Mouse (Mus musculus) monocyte, adult 2 months (primary cell): ENCODE results near the gene Cxcl9.
"Not testable (repeated sequence)": the region's sequence is repeated elsewhere in the genome, so short reads cannot be mapped to it uniquely, and the experiment has no call there.

Experiments used
- DNase-seq, 2 experiments: peaks; one replicate each; pipeline ENCODE4 v3.0.0; 2022; ENCODE audit warnings: low spot score in 2 of 2, low read depth in 1 of 2

Cxcl9 gene

DNA sequence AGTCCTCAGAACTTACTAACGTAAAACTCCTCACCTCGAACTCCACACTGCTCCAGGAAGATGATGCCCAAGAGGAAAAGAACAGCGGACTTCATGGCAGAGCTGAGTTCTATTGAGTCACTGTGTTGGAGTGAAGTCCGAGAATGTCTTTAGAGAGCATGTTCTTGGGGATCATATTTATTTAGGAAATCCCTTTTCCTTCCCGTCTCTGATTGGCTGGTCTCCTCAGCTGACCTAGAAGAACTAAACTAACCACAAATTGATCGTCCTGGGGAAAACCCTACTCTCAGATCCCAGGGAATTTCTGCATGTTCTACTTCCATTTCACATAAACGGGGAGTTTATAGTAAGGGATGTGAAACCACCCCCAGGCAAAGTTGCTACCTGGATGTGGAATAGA is at the start of gene Cxcl9:
Gene Cxcl9, minus strand, starts transcription at position 151 of the 400 bp plus-strand sequence.
- DNase-seq = no peak

DNA sequence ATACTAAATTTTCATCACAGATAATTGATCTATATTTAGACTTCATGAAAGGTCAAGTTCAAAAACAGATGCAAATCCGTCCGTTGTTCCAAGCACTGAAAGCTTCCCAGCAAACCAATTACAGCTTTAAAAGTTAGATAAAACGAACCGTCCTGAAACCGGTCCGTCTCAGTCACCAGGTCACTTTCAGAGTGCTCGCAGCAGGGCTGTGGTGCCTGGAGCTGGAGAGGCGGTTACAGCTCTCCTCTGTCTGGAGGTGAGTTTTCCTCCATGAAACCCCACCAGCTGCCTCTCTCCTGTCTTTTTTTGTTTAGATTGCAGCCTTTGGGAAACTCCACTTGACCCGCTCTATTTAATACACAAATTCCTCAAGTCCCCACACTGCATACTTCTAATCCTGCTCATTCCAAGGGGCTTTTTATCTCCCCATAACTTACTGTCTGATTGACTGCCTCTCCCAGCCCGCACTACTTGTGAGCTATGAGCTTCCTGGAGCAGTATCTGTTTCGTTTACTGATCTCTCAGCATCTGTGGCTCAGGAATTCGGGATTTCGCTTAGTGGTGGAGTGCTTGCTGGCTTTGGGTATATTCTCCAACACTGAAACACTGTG is 49.0 kb upstream of the Cxcl9 start:
- DNase-seq = no peak

DNA sequence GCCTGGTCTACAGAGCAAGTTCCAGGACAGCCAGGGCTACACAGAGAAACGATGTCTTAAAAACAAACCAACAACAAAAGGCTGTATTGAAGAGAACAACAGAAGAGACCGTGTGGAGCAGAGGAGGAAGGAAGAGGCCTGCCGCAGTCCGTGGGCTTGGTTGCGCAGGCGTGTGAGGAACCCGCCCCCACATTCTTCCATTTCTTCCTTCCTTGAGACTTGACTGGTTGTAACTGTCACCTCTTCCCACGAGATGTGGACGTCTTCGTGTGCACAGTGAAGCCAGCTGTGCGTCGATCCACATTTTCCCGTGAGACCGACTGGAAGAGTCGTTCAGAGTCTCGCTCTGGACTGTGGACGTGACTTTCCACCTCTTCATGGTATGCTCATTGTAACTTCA is 47.5 kb upstream of the Cxcl9 start:
- DNase-seq = no peak

DNA sequence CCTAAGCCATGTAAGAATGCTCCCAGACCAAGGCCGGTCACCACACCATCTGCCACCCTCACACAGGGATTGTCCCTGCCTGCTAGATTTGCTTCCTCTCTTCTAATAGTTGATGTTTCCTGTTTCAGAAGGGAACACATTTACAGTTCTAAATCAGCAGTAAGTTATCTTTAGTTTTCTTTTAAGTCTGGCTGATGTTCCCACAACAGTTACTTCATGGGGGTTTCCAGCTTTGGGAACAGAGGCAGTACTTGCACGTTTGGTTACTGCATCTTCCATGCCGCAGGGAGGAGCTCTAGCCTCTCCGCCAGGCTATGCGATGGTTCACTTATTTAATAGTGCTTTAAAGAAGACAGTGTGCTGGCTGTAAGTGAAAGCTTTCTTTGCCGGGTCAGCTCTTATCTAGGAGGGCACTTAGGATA is 46.9 kb upstream of the Cxcl9 start:
- peak in 1 of 2 experiments; percentile 38 for DNase-seq

DNA sequence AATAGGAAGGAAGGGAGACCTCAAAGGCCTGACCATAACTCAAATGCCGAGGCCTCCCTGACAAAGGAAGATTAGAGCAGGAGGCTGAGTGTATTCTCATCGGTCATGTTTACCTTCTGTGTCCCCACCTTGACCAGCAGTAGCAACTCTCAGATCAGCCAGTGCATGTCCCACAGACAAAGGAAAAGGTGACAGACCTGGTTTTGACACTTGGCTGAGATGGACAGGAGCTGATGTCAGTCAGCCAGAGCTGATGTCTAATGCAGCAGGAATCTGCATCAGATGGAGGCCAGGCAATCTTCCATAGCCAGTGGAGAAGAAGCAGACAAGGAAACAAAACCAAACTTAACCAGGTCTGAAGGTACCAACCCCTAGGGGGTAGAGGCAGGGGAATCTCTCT is 44.7 kb upstream of the Cxcl9 start:
- DNase-seq = no peak

DNA sequence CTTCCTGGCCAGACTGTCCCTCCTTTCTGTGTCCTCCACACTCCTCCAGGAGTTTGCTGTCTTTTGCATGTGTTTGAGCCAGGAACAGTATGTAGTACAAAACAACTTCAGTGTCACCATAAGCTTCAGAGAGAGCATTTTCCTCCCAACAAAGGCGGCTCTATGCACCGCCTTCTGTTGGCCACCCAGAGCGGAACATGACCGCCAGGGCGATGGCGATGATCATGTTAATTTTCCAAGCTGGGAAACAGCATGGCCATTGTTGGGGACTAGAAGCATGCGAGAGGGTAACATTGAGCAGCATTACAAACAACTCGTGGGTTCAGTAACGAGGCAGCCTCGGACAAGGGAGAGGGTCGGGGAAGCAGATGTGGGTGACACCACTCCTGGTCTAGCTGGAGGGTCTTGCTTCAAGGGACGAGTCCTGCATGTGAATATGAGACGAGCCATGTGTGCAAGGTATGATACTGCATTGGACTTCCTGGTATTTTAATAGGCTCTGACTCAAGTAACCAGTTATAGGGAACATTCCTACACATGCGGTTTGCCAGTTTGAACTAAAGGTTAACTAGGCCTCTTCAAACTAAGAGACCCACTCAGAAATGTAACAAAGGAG is 43.6 kb upstream of the Cxcl9 start:
- DNase-seq = no peak

DNA sequence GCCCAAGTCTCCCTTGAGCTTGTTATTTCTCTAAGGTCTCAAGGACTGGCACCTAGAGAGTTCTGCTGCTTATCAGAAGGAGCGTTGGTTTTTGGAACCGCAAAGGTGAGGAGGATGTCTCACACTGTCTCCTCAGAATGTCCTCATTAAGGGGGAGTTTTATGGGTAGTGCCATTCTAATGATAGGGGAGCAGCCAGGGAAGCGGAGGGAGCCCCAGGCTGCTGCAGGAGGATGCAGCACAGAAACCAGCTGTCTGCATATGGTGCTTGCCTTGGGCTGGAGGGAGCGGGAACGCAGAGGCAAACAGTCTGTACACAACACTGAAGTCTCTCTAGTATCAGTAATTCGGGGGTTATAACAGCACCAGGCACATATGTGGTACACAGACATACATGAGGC is 43.0 kb upstream of the Cxcl9 start:
- DNase-seq = no peak

DNA sequence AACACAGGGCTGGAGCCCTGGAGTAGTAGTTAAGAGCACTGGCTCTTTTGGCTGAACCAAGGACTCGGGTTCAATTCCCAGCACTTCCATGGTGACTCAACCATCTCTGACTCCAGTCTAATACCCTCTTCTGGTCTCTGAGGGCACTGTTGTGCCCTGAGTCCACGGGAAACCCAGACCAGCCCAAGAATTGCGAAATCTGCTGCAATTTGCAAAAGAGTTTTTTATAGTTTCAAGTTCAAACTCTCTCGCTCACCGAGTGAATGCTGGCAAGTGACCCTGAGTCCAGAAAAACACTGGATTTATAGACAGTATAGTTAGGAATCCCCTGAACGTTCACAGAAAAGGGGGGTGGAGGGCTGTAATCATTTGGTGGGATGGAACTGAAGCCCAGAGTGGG is 42.5 kb upstream of the Cxcl9 start:
- DNase-seq = no peak

DNA sequence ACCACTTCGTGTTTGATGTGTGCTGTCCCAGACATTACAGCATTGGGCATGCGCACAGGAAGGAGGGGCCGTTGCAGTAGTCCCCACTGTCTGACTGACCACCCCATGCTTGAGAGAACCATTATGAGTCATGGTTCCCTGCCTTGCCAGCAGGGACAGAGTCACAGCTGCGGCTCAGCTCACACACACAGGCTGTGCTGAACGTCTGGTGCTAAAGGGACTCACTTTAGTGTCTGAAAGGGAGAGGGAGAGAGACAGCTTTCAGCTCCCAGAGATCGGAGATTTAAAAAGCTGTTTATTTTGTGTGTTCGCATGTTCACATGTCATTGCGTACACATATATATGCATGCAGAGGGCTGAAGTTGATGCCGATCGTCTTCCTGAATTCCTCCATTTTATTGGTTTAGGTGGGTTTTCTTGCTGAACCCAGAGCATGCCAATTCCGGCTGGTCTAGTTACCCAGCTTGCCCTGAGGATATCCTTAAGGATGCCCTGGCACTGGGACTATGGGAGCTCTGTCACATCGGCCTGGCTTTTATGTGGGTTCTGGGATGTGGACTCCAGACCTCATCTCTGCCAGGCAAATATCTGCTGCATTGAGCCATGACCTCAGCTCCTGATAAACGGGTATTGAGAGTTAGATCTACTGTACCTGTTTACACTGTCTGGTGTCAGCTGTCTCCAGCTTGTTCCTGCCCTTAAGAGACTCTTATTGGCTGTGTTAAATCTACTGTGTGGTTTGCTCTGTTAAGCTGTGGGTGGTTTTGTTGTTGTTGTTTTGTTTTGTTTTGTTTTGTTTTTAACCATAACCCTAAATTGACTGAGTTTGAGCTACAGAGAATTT is 41.5 kb upstream of the Cxcl9 start:
- DNase-seq = no peak

DNA sequence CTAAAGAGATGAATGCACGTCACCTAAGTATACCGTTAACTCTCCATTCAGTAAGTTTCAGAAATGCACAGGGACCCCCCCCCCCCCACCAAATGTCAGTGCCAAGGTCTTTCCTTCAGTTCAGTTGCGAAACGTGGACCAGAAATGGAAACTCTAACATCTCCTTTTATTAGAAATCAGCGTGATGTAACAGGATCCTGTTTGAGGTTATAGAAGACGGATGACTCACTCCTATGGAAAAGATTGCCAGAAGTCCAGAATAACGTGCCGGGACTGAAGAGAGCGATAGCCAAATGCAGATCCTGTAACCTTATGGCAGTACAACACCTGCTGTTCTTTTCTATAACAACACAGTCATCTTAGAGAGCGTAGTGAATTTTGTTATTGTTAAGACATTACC is 40.5 kb upstream of the Cxcl9 start:
- no peak for DNase-seq

DNA sequence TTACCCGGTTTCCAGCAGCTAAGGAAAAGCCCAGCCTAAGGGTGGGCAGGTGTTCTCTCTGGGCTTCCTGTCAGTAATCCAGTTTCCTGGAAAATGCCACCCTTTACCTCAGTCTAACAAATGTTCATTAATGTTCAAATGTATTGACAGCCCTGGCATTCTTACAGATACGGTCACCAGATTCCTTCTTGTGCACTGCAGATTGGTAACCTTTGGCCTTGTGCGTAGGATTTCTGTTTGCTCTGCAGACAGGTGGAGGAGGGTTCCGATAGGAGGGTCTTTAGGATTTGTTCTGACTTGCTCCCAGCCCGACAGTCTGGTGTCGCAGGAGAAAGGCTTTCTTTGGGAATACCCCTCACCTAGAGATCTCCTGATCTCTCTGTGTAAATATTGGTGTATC is 38.7 kb upstream of the Cxcl9 start:
- DNase-seq = no peak

DNA sequence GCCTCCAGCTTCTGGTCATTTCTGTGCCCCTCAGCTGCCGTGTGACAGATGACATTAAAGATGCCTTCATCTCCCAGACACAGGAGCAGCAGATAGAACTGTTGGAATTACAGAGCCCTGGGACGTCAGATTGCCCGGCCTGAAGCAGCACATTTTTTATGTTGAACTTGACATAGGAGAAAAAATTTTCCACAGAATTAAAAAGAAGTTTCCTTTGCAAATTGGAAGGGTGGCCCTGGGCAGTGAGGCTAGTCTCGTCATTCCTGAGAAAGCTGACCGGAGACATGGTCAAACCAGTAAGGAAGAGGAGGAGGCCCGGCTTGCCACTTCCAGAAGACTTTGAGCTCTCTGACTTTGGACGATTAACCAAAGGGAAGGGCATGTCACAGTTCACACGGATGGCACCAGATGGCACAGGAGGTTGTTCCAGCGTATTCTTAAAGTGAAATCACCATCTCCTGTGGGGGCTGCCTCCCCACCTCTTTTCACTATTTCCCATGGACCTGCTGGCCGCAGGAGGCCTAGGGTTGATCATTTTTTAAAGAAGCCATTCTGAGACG is 37.3 kb upstream of the Cxcl9 start:
- no peak for DNase-seq

DNA sequence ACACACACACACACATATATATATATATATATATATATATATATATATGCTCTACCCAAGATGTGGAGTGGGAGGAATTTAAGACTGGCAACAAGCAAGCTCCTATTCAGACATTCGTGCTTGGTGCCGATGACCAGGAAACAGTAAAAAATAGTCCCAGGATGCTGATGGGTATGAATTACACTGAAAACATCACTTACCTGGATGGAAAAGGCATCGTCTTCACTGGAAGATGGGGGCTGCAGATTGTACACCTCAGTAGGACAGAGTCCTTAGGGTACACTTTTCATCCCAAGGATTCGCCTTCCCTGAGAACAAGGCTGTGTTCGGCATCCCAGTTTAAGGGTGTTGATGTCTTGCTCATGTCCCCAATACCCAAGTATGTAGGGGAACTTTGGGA is 36.1 kb upstream of the Cxcl9 start:
- DNase-seq = no peak

DNA sequence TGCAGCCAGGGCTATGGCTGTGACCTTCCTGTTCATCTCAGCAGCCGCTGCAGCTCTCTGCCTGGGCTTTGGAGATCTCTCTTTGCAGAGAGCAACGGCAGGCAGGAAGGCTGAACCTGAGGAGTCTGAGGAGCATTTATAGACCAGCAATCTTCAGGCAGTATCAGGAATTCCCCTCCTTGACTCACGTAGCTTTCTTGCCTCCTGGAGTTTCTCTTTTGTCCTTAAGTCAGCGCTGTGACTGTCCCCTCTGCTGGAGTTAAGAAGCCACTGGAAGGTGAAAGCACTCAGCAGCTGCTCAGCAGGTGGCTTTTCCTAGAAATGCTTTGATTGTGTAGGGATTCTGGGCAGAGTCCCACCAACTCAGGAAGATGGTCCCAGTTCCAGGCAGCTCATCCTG is 35.3 kb upstream of the Cxcl9 start:
- DNase-seq = no peak

DNA sequence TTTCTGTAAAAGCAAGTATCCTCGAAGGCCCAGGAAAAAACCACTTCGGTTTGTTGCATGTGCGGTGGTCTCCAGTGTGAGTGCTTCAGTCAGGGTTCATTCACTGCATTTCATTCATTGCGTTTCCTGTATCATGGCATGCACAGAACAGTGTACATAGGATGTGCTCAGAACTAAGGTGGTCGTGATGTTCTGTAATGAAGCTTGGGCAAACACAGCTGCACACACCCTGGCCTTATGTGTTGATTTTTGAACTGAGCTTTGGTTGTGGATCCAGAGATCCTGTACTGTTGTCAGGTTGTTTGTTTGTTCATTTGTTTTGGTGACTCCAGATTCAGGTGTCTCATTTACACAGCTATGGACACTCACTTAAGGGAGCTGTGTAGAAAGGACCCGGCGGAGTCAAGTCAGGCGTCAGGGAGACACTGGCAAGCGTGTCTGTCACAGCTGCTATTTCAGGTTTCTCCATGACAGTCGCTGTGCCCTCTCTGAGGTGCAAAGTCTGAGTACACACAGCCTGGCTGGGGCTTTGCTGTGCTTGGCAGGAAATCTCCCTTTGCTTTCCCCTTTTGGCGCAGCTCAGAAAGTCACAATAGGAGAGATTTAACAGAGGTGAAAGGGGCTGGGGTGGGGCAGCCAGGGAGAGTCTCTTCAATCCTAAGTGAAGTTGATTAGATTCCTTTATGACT is 31.0 kb upstream of the Cxcl9 start:
- DNase-seq = no peak

DNA sequence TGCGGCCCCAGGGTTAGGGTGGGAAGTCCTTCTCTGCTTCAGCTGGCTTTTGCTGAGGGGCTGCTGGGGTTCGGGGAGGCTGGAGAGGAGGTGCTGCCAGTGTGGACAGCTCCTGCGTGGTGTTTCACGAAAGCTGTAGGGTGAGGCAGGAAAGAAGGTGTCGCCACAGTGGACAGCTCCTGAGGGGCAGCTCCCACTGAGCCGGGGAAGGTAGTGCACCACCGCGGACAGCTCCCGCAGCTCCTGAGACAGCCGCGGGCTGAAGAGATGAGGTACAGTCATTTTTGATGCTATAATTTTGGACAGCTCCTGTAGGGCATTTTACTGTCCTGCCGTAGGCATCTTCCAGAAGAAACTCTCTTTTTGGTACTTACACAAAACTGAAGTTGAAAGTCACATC is 30.2 kb upstream of the Cxcl9 start:
- no peak for DNase-seq

DNA sequence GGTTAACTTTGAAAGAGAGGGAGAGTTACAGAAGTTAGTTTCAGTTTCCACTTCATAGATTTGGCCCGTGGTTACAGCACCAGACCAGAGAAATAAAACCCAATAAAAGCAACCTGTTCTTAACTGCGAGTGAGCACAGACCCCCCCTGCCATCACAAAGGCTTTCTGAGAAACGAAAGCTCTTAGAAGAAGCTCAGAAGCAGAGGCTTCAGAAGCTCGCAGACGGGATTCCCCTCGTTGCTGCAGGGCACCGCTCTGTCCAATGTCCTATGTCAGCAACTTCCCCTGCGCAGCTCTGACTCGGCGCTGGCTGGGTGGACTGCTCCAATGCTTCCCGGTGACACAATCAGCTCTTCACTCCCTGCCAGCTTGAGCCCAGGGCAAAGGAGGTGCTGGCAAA is 25.6 kb upstream of the Cxcl9 start:
- peak; percentile 30 to 62 for DNase-seq

DNA sequence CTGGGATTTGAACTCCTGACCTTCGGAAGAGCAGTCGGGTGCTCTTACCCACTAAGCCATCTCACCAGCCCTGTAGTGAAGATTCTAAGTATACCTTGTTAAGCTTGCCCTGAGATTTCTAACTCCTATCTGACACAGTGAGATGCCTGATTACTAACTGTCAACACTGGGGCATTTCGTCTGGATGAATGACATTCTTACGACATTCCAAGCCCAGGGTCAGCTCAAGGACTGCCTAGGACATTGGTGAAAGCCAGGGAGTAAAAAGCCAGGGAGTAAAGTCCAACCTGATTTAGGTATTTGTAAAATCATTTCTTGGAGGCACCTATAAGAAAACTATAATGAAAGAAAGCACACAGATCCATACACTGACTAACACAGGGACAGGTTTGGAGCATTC is 24.8 kb upstream of the Cxcl9 start:
- not testable (repeated sequence) for DNase-seq

DNA sequence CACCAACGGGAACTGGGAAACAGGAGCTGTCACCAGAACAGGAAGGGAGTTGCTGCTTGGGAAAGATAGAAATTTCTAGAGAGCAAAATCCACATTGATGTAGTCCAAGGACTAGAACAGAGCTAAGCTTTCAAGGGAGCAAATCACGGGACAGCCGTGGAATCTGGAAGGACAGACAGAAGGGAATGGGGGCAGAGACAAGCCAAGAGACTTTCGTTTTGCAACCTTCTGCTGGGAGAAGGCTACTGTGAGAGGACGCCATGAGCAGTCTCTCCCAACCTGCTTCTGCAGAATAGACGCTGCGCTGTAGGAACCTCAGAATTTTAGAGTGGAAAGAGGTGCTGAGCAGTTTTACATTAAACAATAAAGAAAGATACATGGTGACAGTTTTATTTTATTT is 21.9 kb upstream of the Cxcl9 start:
- DNase-seq = no peak

DNA sequence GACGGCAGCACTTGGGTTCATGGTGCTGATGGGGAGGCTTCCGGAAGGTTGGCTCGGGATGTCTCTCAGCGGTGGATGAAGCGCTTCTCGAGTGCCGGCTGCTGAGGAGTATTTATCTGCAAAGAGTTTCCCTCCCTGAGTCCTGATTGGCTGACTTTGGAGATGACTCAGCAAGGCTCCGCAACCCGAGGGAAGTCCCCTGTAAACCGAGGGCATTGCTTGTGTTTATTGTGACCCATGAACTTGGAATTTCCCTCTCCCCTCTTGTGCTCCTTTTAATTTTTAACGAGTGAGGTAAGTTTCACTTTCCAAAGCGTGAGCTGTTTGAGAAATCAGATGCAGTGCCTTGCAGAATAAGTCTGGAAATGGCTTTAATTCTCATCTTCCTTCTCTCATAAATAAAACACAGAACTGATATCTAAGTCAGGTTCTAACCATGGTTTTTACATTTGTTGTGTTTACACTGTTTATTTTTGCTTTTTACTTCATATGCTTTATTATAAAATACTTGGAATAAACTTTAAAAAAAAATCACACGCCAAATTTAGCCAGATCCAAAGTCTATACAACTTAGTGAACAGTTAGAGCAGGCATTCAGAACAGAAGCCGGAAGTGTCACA is 21.0 kb upstream of the Cxcl9 start, which contains the start of gene Cxcl10:
Gene Cxcl10, minus strand, starts transcription at position 96 of the 620 bp plus-strand sequence.
- peak; percentile 41 to 52 for DNase-seq

DNA sequence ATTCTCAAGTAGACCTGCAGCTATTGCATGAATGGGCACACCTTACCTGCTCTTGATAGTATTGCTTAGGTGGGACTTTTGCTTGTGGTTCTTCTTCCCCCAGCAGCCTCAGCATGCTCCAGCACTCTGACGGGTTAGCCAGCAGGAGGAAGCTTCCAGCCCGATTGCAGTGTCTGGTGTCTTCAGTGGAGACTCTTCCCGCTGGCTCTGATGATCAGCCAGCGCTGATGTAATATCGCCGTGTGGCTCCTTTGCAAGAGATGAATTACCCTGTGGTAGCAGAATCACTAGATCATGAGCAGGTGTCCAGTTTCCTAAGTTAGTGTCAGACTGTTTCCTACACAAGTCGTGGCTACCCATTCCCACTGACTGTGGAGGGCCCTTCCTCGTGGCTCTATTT is 17.1 kb upstream of the Cxcl9 start:
- DNase-seq = no peak
